Mouse (Mus musculus) spleen, adult 2 months (tissue): ENCODE data around the gene Iqsec3.

Experiments used
- CTCF ChIP-seq: fragments of 200-500 bp; IDR thresholded peaks from 2 replicates; pipeline ENCODE4 v1.5.1; 2011; ENCODE audit warnings: mild to moderate bottlenecking, inconsistent platforms; ENCODE audit not compliant: insufficient read depth, insufficient read length, insufficient replicate concordance; ENCODE audit errors: extremely low read depth
- POLR2A ChIP-seq: fragments of 200-500 bp; IDR thresholded peaks from 2 replicates; pipeline ENCODE4 v1.6.1; 2011; ENCODE audit warnings: low read depth, low read length, inconsistent platforms

- TF ChIP-seq CTCF = no peak
- TF ChIP-seq POLR2A = no peak
These were observed 145.0 kb downstream of the Iqsec3 start for GRCm38 (mm10) chr6:121328417-121328884.
